Mouse (Mus musculus) limb, embryonic 13.5 days (tissue): ENCODE measurements around the gene Tedc2. TPM values are rescaled to one million over a fixed set of nuclear protein-coding genes. Genes with fewer than 3 reads are reported as not detected.
A peak's percentile ranks its signal among the peaks of the same experiment; 100 is the strongest.

Experiments used
- ATAC-seq: fragments of 200-750 bp; cut with Nextera tagmentation; 2 replicates; pipeline ENCODE4 v1.8.0; 2017; ENCODE audit warnings: low read depth, moderate number of reproducible peaks, moderate TSS enrichment; ENCODE audit not compliant: low FRiP score
- H3K27ac ChIP-seq: fragments of 300-500 bp; sonication (generic); 2 replicates; pipeline ENCODE4 v1.5.1; 2015; ENCODE audit warnings: inconsistent platforms, mild to moderate bottlenecking, moderate library complexity
- H3K27me3 ChIP-seq: fragments of 300-500 bp; sonication (generic); 2 replicates; pipeline ENCODE4 v1.6.1; 2015; ENCODE audit warnings: mild to moderate bottlenecking, inconsistent platforms
- H3K36me3 ChIP-seq: fragments of 300-500 bp; sonication (generic); 2 replicates; pipeline ENCODE4 v1.6.1; 2015; ENCODE audit warnings: inconsistent platforms, mild to moderate bottlenecking, moderate library complexity
- H3K4me1 ChIP-seq: fragments of 300-500 bp; sonication (generic); 2 replicates; pipeline ENCODE4 v1.6.1; 2015; ENCODE audit warnings: inconsistent platforms
- H3K4me2 ChIP-seq: fragments of 300-500 bp; sonication (generic); replicated peaks from 2 replicates; pipeline ENCODE4 v1.6.1; 2015; ENCODE audit warnings: inconsistent platforms, mild to moderate bottlenecking, moderate library complexity
- H3K4me3 ChIP-seq: fragments of 300-500 bp; sonication (generic); 2 replicates; pipeline ENCODE4 v1.5.1; 2015; ENCODE audit warnings: moderate library complexity, mild to moderate bottlenecking, inconsistent platforms
- H3K9ac ChIP-seq: fragments of 300-500 bp; sonication (generic); 2 replicates; pipeline ENCODE4 v1.6.1; 2015; ENCODE audit warnings: mild to moderate bottlenecking, inconsistent platforms
- H3K9me3 ChIP-seq: fragments of 300-500 bp; sonication (generic); 2 replicates; pipeline ENCODE4 v1.6.1; 2016; ENCODE audit warnings: inconsistent platforms
- WGBS: fragments of 180-500 bp; shearing (Covaris S2); methylation state at CpG from one replicate; pipeline ENCODE4 v1.1.7; 2015; 5-methylcytosine and 5-hydroxymethylcytosine counted together
- polyA plus RNA-seq: library from polyadenylated mRNA; unstranded; fragments of >200 nt; fragmentation: Nextera tagmentation; extraction: Ambion mirVana; gene quantifications from 2 replicates; pipeline ENCODE4 v1.2.1, GENCODE M21; 2015

Tedc2 gene
- polyA plus RNA-seq, 1 experiment from 2014 or later = 16.3 TPM

- Histone ChIP-seq H3K4me2 (peak overlapping the region; percentile 98), H3K4me3 (peak overlapping the region; percentile 69), H3K27me3 (no peaks in the 10 kb centered on the region), H3K9me3 (no peaks in the 10 kb centered on the region), H3K27ac (no peak overlapping the region), H3K9ac (peak overlapping the region; percentile 40; the same call in 1 of the 2 replicates), H3K4me1 (peaks cover 56% of the 10 kb centered on the region), H3K36me3 (no peaks in the 10 kb centered on the region)
- 73% methylated on average over 3 of the region's 3 CpGs for WGBS
- ATAC-seq = no peak
These were observed 16.8 kb downstream of the Tedc2 start for GRCm38 (mm10) chr17:24203611-24204534.

GRCm38 (mm10) chr17:24203068-24203467 is 17.6 kb downstream of the Tedc2 start:
- Histone ChIP-seq H3K9me3 (no peaks in the 10 kb centered on the region), H3K4me1 (peaks cover 49% of the 10 kb centered on the region), H3K9ac (peak overlapping the region; percentile 53), H3K36me3 (no peaks in the 10 kb centered on the region), H3K27me3 (no peaks in the 10 kb centered on the region), H3K27ac (peak overlapping the region; percentile 2; the same call in 1 of the 2 replicates), H3K4me2 (no peak overlapping the region; the same call in 1 of the 2 replicates), H3K4me3 (no peak overlapping the region)
- ATAC-seq = no peak
- WGBS = 62% methylated on average over 4 of the region's 4 CpGs

- Histone ChIP-seq H3K27me3 (no peaks in the 10 kb centered on the region), H3K27ac (no peak overlapping the region), H3K9ac (no peak overlapping the region), H3K9me3 (no peaks in the 10 kb centered on the region), H3K4me2 (no peak overlapping the region), H3K4me3 (no peak overlapping the region), H3K36me3 (no peaks in the 10 kb centered on the region), H3K4me1 (peaks cover 29% of the 10 kb centered on the region)
- 78% methylated on average over 4 of the region's 4 CpGs for WGBS
- no peak for ATAC-seq
These were observed 19.6 kb downstream of the Tedc2 start for GRCm38 (mm10) chr17:24201092-24201491.

- Histone ChIP-seq H3K36me3 (no peaks in the 10 kb centered on the region), H3K9me3 (no peaks in the 10 kb centered on the region), H3K27me3 (no peaks in the 10 kb centered on the region), H3K4me1 (peaks cover 22% of the 10 kb centered on the region), H3K4me2 (no peak overlapping the region), H3K27ac (no peak overlapping the region), H3K9ac (no peak overlapping the region), H3K4me3 (no peak overlapping the region)
- ATAC-seq = no peak
- 64% methylated on average over 4 of the region's 4 CpGs for WGBS
These were observed 20.9 kb downstream of the Tedc2 start for GRCm38 (mm10) chr17:24199741-24200140.

- no peaks in the 10 kb centered on the region for H3K27me3 ChIP-seq
- WGBS = 78% methylated on average over 4 of the region's 4 CpGs
- H3K9me3 ChIP-seq = no peaks in the 10 kb centered on the region
- H3K36me3 ChIP-seq = no peaks in the 10 kb centered on the region
- H3K27ac ChIP-seq = no peak overlapping the region
- H3K9ac ChIP-seq = no peak overlapping the region
- no peak overlapping the region for H3K4me2 ChIP-seq
- ATAC-seq = no peak
- no peak overlapping the region for H3K4me3 ChIP-seq
- H3K4me1 ChIP-seq = peaks cover 22% of the 10 kb centered on the region
These were observed 21.4 kb downstream of the Tedc2 start for GRCm38 (mm10) chr17:24199252-24199651.

- 71% methylated on average over 15 of the region's 15 CpGs for WGBS
- peaks cover 25% of the 10 kb centered on the region for H3K4me1 ChIP-seq
- no peaks in the 10 kb centered on the region for H3K36me3 ChIP-seq
- no peak overlapping the region for H3K27ac ChIP-seq
- no peak overlapping the region for H3K4me2 ChIP-seq
- no peak for ATAC-seq
- no peak overlapping the region for H3K4me3 ChIP-seq
- H3K27me3 ChIP-seq = no peaks in the 10 kb centered on the region
- 0 out of 2 replicates have a peak overlapping the region, but pooled peaks have one; percentile 4 for H3K9ac ChIP-seq
- H3K9me3 ChIP-seq = no peaks in the 10 kb centered on the region
These were observed 23.4 kb downstream of the Tedc2 start for GRCm38 (mm10) chr17:24197032-24197824.

GRCm38 (mm10) chr17:24195349-24195748 is 25.3 kb downstream of the Tedc2 start:
- H3K27ac ChIP-seq = no peak overlapping the region
- H3K36me3 ChIP-seq = no peaks in the 10 kb centered on the region
- H3K27me3 ChIP-seq = no peaks in the 10 kb centered on the region
- WGBS = 70% methylated on average over 2 of the region's 2 CpGs
- H3K4me3 ChIP-seq = no peak overlapping the region
- H3K4me1 ChIP-seq = peaks cover 32% of the 10 kb centered on the region
- H3K9me3 ChIP-seq = no peaks in the 10 kb centered on the region
- H3K4me2 ChIP-seq = no peak overlapping the region
- H3K9ac ChIP-seq = no peak overlapping the region
- no peak for ATAC-seq

- Histone ChIP-seq H3K4me3 (no peak overlapping the region), H3K9ac (no peak overlapping the region), H3K36me3 (peaks cover 6% of the 10 kb centered on the region), H3K4me2 (no peak overlapping the region), H3K4me1 (peaks cover 32% of the 10 kb centered on the region), H3K27me3 (no peaks in the 10 kb centered on the region), H3K9me3 (no peaks in the 10 kb centered on the region), H3K27ac (no peak overlapping the region)
- WGBS = 72% methylated on average over 5 of the region's 5 CpGs
- ATAC-seq = no peak
These were observed 26.9 kb downstream of the Tedc2 start for GRCm38 (mm10) chr17:24193769-24194168.

GRCm38 (mm10) chr17:24193268-24193667 is 27.4 kb downstream of the Tedc2 start:
- Histone ChIP-seq H3K4me3 (no peak overlapping the region), H3K9me3 (no peaks in the 10 kb centered on the region)
- ATAC-seq = no peak

GRCm38 (mm10) chr17:24192848-24193247 is 27.8 kb downstream of the Tedc2 start:
- H3K9ac ChIP-seq = 0 out of 2 replicates have a peak overlapping the region, but pooled peaks have one; percentile 25
- 59% methylated on average over 8 of the region's 8 CpGs for WGBS
- H3K36me3 ChIP-seq = peaks cover 14% of the 10 kb centered on the region
- ATAC-seq = no peak
- no peaks in the 10 kb centered on the region for H3K27me3 ChIP-seq
- H3K9me3 ChIP-seq = no peaks in the 10 kb centered on the region
- no peak overlapping the region for H3K27ac ChIP-seq
- H3K4me1 ChIP-seq = peaks cover 32% of the 10 kb centered on the region
- H3K4me2 ChIP-seq = no peak overlapping the region
- no peak overlapping the region for H3K4me3 ChIP-seq

More at GRCm38 (mm10) chr17:24193268-24193667, 27.4 kb downstream of the Tedc2 start:
- H3K9ac ChIP-seq = 0 out of 2 replicates have a peak overlapping the region, but pooled peaks have one; percentile 25
- no peak overlapping the region for H3K27ac ChIP-seq
- H3K4me1 ChIP-seq = peaks cover 32% of the 10 kb centered on the region
- 83% methylated on average over 8 of the region's 8 CpGs for WGBS
- no peak overlapping the region for H3K4me2 ChIP-seq
- peaks cover 10% of the 10 kb centered on the region for H3K36me3 ChIP-seq
- no peaks in the 10 kb centered on the region for H3K27me3 ChIP-seq

- 60% methylated on average over 4 of the region's 4 CpGs for WGBS
- no peak overlapping the region for H3K4me3 ChIP-seq
- ATAC-seq = no peak
- no peaks in the 10 kb centered on the region for H3K27me3 ChIP-seq
- H3K9ac ChIP-seq = no peak overlapping the region
- H3K4me1 ChIP-seq = peaks cover 32% of the 10 kb centered on the region
- no peaks in the 10 kb centered on the region for H3K9me3 ChIP-seq
- H3K4me2 ChIP-seq = no peak overlapping the region
- H3K27ac ChIP-seq = no peak overlapping the region
- H3K36me3 ChIP-seq = peaks cover 18% of the 10 kb centered on the region
These were observed 29.2 kb downstream of the Tedc2 start for GRCm38 (mm10) chr17:24191481-24191880.

GRCm38 (mm10) chr17:24190934-24191333 is 29.7 kb downstream of the Tedc2 start:
- H3K27ac ChIP-seq = no peak overlapping the region
- H3K27me3 ChIP-seq = no peaks in the 10 kb centered on the region
- no peak overlapping the region for H3K4me2 ChIP-seq
- WGBS = 80% methylated on average over 2 of the region's 2 CpGs
- no peak overlapping the region for H3K4me3 ChIP-seq
- ATAC-seq = no peak
- peaks cover 24% of the 10 kb centered on the region for H3K36me3 ChIP-seq
- no peak overlapping the region for H3K9ac ChIP-seq
- H3K4me1 ChIP-seq = peaks cover 32% of the 10 kb centered on the region
- no peaks in the 10 kb centered on the region for H3K9me3 ChIP-seq
